Mouse (Mus musculus): ENCODE data around the gene Elmo3.

Gene Elmo3

DNA sequence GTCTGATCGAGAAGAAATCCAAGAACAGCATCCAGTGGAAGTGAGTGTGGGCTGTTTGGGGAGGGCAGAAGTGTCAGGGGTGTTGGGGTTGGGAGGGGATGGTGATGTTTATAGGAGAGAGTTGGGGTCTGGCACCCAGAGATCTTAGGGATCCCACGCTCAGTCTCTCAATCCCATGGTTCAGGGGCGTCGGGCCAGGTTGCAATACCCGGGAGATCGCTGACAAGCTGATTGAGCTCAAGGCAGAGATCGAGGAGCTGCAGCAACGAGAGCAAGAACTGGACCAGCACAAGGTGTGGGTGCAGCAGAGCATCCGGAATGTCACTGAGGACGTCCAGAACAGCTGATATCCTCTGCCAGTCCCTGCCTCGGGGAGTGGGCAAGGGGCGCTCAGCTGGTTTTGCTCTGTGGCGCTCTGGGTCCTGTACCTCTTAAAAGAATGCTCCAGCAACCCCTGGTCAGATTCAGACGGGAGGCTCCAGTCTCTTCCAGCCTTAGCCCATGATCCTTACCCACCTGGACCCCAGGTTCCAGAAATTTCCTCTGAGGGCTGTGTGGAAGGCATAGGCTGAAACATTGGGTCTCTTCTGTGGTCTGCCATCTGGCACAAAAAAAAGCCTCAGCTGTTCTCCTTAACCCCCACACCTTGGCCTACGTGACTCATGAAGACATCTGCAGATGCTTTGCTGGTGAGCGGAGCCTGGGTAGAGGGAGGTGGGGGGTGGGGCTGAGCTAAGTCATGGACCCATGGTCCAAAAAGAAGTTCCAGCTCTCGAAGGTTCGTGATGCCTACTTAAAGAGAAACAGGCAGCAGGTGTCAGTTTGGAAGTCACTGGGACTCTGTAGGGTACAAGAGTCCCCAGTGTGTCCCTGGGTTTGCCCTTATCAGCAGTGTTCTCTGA, 6.8 kb upstream of the Elmo3 start:
- no peak for DNase-seq (ENCODE audit: low read depth, low spot score)

DNA sequence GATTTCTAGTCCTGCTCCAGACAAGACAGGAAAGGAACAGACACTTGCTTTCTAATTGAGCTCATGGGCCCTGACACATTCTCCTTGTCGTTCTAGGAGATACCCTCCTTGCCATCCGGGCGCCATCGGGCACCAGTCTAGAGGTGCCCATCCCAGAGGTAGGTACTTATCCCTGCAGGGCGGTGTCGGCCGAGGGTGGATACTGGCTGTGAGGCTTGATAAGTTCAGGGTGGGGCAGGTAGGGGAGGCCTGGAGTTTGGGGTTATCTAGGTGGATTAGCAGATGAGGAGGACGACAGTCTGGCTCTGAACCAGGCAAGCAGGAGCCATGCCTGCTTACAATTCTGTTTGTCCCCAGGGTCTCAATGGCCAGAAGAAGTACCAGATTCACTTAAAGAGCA, 5.4 kb upstream of the Elmo3 start:
- no peak for DNase-seq (ENCODE audit: low read depth, low spot score)

DNA sequence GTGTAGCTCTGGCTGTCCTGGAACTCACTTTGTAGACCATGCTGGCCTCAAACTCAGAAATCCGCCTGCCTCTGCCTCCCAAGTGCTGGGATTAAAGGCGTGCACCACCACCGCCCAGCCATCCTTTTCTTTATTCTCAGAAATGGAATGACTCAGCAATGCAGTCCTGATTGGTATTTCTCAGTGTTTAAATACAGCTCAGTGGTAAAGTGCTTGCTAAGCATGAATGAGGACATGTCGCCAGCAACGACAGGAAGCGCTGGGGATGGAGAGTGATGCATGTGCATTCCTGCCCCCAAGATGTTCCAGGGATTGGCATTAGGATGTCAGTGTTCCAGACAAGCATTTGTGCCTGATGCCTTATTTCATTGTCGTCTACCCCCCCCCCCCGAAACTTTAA, 2.0 kb upstream of the Elmo3 start:
- no peak for DNase-seq (ENCODE audit: low read depth, low spot score)

DNA sequence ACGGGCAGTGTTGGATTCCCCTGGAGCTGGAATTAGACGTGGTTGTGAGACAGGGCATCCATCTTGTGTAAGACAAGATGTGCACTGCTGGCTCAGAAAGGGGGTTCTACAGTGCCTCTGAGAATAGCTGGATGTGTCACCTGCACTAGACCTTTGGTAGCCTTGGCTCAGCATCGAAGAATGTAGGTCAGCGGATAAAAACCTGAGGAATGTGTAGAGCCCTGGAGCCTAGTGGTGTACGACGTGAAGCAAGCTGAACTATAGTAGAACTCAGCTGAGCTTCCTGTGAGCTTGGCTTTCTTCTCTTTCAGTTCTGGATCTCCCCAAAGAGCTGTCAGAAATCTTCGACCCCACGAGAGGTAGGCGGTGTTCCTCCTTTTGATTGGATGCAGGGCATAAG, 1.5 kb upstream of the Elmo3 start:
- DNase-seq (ENCODE audit: low read depth, low spot score) = no peak

DNA sequence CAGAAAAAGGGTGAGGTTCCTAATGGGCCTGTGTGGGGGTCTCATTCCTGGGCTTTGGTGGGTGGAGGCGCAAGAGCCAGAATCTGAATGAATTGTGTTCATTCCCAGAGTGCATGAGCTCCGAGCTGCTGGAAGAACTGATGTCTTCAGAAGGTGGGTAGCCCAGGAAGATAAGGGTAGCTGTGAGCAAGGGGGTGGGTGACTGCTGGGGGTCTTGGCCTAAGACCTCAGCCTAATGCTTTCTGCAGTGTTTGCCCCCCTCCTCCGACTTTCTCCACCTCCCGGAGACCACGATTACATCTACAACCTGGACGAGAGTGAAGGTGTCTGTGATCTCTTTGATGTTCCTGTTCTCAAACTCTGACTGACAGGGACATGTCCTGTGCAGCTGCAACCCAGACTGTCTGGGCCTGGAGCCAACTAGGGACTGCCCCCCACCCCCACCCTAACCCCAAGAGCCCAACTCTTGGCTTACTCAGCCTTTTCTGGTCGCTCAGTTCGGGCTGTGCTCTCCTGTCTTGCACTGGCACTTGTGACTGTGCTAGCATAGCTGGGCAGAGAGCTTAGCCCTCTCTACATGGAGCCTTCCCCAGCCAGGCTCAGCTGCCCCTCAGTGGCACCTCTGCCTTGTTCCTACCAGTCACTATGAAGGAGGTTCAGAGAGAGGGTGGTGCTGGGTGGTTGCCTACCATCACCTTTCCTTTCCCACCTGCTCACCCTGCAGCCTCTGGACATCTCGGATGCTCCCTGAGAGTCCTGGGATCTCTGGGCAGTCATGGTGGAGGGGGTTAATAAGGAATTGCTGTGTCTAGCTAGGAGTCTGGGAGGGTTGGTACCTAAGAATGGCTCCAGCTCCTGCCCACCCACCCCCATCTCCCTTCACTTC, 833 bp upstream of the Elmo3 start:
- DNase-seq (ENCODE audit: low read depth, low spot score) = no peak

DNA sequence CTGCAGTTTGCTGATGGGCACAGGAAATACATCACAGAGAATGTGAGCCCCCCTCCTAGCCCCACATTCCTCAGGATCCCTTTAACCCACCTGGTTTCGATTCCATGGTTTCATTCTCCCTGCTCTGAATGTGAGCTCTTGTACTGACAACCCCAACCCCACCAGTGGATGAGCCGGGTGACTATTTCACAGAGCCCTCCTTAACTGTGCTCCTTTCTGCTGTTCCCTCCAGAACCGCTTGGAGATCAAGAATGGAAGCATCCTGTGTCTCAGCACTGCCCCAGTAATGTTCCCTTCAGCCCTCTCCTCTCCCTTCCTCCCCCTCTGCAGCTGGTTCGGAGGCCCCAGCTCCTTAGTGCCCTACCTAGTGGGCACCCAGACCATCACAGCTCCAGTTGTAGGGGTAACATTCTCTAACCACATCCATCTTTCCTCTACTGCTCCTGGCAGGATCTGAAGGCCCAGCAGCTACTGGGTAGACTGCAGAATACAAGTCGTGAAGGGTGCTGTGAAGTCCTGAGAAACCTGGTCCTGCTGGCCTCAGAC, 818 bp downstream of the Elmo3 start:
- peak; percentile 36 for DNase-seq (ENCODE audit: low read depth, low spot score)

DNA sequence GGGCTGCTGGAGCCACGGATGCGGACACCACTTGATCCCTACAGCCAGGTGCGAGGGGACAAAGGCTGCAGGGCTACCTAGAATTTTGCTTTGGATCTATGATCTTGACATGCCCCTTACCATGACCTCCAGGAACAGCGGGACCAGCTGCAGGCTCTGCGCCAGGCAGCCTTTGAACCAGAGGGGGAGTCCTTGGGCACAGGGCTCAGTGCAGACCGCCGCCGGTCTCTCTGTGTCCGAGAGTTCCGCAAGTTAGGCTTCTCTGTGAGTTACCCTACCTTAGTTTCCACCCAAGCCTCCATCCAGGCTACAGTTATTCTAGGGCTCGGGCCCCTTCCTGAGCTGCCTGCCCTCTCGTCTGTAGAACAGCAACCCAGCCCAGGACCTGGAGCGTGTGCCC, 2.3 kb downstream of the Elmo3 start:
- DNase-seq (ENCODE audit: low read depth, low spot score) = no peak

DNA sequence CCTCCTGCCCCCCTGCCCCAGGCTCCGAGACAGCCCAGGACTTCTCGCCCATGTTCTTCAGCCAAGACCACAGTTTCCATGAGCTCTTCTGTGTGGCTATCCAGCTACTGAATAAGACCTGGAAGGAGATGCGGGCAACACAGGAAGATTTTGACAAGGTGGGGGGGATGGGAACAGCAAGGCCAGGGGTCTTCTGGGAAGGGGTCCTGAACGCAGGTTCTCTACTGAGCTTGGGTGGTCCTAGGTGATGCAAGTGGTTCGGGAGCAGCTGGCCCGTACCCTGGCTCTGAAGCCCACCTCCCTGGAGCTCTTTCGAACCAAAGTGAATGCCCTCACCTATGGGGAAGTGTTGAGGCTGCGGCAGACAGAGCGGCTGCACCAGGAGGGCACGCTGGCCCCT, 3.0 kb downstream of the Elmo3 start:
- no peak for DNase-seq (ENCODE audit: low read depth, low spot score)

DNA sequence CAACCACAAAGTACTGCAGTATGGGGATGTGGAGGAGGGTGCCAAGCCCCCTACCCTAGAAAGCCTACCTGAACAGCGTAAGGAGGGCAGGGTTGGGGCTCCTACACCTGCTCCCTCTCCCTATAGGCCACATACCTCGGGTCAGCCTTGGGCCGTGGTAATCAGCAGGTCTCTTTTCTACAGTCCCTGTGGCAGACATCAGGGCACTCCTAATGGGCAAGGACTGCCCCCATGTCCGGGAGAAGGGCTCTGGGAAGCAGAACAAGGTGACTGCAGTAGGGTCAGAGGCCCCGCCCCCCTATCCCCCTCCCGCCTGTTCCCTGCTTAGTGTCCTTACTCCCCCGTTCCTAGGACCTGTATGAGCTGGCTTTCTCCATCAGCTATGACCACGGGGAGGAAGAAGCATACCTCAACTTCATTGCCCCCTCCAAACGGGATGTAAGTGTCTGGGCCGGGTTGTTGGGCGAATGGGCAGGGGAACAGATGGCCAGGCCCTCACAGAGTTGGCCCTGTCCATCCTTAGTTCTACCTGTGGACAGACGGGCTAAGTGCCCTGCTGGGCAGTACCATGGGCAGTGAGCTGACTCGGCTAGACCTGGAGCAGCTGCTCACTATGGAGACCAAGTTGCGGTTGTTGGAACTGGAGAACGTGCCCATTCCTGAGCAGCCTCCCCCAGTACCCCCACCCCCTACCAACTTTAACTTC, 3.9 kb downstream of the Elmo3 start:
- no peak for DNase-seq (ENCODE audit: low read depth, low spot score)

DNA sequence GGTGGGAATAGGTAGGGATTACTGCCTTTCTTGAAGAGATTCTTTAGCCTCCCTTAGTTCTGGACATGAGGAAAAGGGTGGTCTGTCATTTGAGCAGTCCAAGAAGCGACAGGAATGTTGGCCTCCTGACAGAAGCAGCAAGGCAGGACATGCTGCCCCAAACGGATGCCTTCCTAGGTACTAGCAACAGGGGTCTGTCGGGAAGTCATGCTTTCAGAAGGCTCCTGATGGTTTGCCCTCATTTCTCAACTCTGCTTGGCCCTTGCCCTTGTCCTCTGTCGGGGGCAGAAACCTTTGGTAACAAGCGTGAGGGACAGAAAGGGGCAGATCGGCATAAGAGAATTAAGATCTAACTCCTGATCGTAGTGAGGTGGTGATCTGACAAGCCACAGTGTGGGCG, 4.7 kb downstream of the Elmo3 start:
- DNase-seq (ENCODE audit: low read depth, low spot score) = no peak

DNA sequence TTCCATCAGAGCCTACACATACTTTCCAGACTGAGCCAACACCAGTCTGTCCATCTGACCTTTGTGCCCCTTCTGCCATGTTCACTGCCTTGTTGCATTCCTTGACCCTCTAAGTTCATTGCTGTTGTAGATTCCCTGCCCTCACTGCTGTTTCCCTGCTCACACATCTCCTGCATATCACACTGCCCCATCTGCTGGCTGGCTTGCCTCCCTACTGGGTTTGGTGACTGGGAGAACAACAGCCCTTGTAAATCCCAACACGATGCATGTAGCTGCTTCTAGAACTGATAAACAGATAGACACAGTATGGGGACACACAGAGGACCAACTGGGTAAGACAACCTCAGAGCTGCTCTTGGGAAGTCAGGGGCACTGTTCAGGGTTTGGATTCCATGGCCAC, 6.3 kb downstream of the Elmo3 start:
- DNase-seq (ENCODE audit: low read depth, low spot score) = no peak

DNA sequence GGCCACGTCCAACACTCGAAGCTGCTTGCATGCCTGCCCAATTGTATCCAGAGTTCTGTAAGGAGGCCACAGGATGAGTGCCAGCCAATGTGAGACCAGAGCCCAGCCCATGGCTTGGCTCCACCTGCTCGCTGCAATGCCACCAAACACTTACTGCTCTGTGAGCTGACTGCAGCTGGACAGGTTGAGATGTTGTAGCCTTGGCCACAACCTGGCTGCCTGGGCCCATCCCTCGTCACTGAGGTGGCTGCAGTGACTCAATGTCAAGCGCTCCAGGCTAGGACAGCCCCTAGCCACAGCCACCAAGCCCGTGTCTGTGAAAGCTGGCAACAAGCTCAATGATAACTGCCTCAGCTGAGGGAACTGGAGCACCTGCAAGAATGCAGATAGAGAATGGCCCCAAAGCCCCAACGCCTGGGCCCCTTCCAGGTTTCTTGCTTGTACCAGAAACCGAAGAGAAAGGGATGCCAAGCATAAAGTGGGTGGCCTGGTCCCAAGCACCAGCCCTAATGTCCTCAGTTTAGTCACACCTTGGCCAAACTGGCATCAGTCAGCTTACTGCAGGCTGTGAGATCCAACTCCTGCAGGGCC, 7.6 kb downstream of the Elmo3 start:
- no peak for DNase-seq (ENCODE audit: low read depth, low spot score)

DNA sequence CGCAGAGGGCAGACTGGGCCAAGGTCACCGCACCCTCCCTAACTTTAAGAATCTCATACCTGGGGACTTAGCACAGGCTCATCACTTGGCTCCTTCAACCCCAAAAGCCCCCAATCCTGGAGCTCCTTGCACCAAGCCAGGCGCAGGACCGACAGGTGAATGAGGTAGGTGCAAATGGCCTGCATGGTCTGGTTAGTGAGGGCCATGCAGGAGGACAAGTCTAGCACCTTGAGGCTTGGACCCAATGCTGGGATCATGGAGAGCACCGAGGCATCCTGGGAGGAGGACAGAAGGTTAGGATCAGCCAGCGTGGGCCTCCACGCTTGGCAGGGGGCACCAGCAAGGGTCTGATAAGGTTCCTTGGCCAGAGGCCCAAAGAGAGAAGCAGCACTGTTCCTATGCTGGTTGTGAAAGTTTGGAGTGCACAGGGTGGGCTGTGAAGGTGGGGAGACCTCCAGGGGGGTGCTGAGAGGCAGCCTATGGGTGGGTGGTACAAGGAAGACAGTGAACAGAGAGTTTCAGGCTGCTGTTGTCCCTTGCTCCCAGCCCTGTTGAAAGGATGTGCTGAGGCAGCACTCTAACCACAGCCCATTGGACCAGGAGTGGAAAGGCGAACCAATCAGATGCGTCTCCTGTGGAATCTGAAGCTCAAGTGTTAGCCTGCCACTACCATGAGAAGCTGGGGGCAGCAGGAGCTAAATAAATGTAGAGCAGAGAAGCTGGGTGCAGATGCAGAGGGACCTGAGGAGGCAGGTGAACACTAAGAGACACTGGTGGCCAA, 8.4 kb downstream of the Elmo3 start:
- DNase-seq (ENCODE audit: low read depth, low spot score) = no peak

DNA sequence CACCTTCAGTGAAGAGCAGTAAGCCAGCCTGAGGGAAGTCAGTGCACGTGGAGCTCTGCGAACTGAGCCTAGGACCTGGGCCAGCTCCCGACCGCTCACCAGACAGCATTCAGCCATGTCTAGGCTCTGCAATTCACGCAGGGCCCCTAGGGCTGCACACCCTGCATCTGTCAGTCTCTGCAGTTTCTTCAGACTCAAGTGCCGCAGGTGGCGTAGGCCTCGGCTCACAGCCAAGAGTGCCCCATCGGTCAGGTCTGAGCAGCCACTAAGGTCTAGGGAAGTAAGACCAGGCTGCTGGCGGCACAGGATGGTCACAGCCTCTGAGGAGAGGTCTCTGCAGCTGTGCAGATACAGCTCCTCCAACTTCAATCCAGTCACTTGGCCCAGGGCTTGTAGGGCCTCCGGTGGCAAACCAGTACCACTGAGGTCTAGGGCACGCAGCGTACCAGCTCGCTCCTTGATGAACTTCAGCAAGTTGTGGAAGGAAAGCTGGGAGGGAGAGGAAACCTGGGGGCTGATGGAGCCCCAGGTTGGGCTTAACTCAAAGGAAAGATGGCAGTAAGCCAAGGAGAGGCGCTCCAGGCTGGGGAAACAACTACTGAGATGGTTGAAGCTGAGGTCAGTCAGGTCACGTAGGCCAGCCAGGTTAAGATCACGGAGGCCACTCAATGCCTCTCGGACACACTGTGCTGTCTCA, 9.8 kb downstream of the Elmo3 start:
- no peak for DNase-seq (ENCODE audit: low read depth, low spot score)

DNA sequence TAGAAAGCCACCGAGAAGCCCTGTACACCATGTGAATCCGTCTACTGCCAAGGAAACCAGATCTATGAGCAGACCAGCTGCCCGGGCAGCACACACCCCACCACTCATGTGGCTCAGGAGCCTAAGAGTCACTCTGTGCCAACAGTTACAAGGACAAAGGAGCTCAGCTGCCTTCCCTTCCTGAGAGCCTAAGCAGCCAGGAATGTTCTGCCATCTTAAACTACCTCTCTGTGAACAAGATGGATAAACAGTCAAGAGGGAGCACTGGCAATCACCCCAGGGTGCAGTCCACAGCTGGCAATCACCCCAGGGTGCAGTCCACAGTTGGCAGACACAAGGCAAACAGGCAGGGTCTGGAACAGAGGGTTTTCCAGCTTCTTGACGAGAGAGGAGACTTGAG, 12.5 kb downstream of the Elmo3 start:
- no peak for DNase-seq (ENCODE audit: low read depth, low spot score)

DNA sequence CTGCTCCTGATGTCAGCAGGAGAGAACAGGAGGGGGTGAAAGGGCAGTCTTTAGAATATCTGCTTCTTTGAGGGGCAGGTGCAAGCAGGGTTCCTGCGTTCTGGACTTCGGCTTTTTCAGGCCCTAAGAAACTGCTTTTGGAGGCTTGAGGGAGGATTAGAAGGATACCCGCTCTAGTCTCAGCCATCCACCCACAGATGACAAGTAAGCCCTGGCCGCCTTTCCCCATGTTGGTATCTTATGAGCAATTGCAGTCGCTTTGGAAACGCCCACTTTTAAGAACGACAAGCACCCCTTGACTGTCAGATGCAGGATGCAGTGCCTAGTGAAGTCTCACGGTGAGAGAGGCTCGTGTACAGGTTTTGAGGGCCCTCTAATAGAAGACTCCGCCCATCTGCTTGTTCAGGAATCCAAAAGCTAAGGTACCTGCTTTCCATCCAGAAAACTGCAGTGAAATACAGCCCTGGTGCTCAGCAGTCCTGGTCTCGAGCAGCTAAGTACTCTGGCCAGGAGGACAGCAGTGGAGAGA, 13.3 kb downstream of the Elmo3 start:
- DNase-seq (ENCODE audit: low read depth, low spot score) = no peak

DNA sequence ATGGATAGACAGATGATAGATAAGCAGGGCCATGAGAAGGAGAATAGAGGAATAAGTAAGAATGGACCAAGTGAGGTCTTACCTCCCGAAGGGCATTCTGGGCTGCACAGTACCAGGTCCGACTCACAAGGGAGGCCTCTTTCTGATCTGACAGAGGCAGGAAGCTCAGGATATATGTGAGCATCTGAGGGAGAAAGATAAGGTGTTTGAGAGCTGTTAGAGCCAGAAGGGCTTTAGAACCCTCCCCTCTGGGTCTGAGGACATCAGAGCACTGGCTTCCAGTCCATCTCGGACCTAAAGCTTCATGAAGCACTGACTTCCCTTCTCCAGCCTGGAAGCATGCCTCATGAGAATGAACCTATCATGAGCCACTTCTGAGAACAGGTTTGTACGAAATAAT, 17.8 kb downstream of the Elmo3 start:
- DNase-seq (ENCODE audit: low read depth, low spot score) = no peak

DNA sequence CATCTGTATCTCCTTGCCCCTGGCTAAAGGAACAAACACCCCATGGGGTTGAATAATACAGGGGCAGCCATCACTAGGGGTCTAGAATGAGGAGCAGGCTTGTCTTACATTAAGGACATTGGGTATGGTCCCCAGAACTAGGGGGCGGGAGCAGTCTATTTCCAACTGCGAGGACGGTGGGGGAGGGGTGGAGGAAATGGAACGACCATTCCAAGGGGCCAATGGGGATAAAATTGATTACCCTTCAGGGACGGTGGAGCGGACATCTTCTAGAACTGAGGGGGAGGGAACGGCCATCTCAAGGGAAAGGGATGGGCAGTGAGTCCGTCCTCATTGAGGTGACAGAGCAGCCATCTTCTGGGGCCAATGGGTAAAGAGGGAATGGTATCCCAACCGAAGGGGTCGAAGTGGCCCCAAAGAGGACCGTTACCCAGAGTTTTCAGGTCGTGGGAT, 20.3 kb downstream of the Elmo3 start:
- peak; percentile 29 for DNase-seq (ENCODE audit: low read depth, low spot score)

DNA sequence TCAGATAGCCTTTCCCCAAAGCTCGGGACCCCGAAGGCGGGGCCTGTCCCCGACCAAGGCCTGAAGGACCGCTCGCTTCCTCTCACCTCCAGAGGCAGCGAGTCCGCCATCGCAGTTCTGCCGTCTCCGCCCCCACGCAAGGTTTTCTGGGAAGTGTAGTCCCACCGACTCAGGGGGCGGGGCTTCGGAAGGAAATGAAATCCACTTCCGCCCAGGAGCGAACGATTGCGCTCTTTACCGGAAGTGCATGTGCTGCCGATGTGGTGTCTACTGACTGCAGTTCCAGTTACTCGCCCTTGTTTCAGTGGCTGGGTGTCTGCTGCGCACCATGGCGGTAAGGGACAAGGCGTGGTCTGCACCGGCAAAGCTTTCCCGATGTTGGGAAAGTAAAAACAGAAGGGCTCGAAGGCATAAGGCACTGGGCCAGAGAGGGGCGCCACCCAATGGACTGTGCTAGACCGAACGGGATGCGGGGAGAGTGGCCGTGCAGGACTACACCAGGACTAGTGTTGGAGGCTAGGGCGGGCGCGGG, 20.8 kb downstream of the Elmo3 start, which contains the start of the genes Lrrc29 and Tmem208:
Gene Lrrc29 (minus strand): TSS at position 138 of the 532 bp plus-strand sequence.
Gene Tmem208 (plus strand): TSS at position 214 of the 532 bp plus-strand sequence.
- peak; percentile 99 for DNase-seq (ENCODE audit: low read depth, low spot score)

Data from ZHBTc4 (cell line).